Mouse (Mus musculus) liver, embryonic 13.5 days (tissue): ENCODE results near the gene Osbp. TPM values are rescaled to one million over a fixed set of nuclear protein-coding genes. Genes with fewer than 3 reads are reported as not detected.
"Not testable (repeated sequence)": the region's sequence is repeated elsewhere in the genome, so short reads cannot be mapped to it uniquely, and the experiment has no call there.

Experiments used
- ATAC-seq: fragments of 200-750 bp; cut with Nextera tagmentation; 2 replicates; pipeline ENCODE4 v1.8.0; 2017; ENCODE audit warnings: low read depth, mild to moderate bottlenecking, moderate number of reproducible peaks, moderate library complexity
- DNase-seq: peaks from one replicate; pipeline ENCODE4 v3.0.0; 2022
- H3K27ac ChIP-seq: fragments of 300-500 bp; sonication (generic); 2 replicates; pipeline ENCODE4 v1.5.1; 2015; ENCODE audit warnings: moderate library complexity, mild to moderate bottlenecking, inconsistent platforms
- H3K27me3 ChIP-seq: fragments of 300-500 bp; sonication (generic); 2 replicates; pipeline ENCODE4 v1.6.1; 2015; ENCODE audit warnings: mild to moderate bottlenecking, inconsistent platforms
- H3K36me3 ChIP-seq: fragments of 300-500 bp; sonication (generic); 2 replicates; pipeline ENCODE4 v1.6.1; 2015; ENCODE audit warnings: mild to moderate bottlenecking, inconsistent platforms
- H3K4me1 ChIP-seq: fragments of 300-500 bp; sonication (generic); replicated peaks from 2 replicates; pipeline ENCODE4 v1.6.1; 2015; ENCODE audit warnings: inconsistent platforms
- H3K4me2 ChIP-seq: fragments of 300-500 bp; sonication (generic); 2 replicates; pipeline ENCODE4 v1.6.1; 2015; ENCODE audit warnings: inconsistent platforms, mild to moderate bottlenecking, moderate library complexity
- H3K4me3 ChIP-seq: fragments of 300-500 bp; sonication (generic); replicated peaks from 2 replicates; pipeline ENCODE4 v1.5.1; 2015; ENCODE audit warnings: mild to moderate bottlenecking, inconsistent platforms
- H3K9ac ChIP-seq: fragments of 300-500 bp; sonication (generic); 2 replicates; pipeline ENCODE4 v1.6.1; 2015; ENCODE audit warnings: mild to moderate bottlenecking, inconsistent platforms
- H3K9me3 ChIP-seq: fragments of 300-500 bp; sonication (generic); replicated peaks from 2 replicates; pipeline ENCODE4 v1.6.1; 2016; ENCODE audit warnings: inconsistent platforms
- WGBS: fragments of 180-500 bp; shearing (Covaris S2); methylation state at CpG from one replicate; pipeline ENCODE4 v1.1.7; 2015; ENCODE audit not compliant: insufficient replicate concordance; 5-methylcytosine and 5-hydroxymethylcytosine counted together
- polyA plus RNA-seq: library from polyadenylated mRNA; unstranded; fragments of >200 nt; fragmentation: Nextera tagmentation; extraction: Ambion mirVana; gene quantifications from 2 replicates; pipeline ENCODE4 v1.2.1, GENCODE M21; 2015

The Osbp gene
- 2.2 and 2.4 TPM in 2 replicates for polyA plus RNA-seq

DNA sequence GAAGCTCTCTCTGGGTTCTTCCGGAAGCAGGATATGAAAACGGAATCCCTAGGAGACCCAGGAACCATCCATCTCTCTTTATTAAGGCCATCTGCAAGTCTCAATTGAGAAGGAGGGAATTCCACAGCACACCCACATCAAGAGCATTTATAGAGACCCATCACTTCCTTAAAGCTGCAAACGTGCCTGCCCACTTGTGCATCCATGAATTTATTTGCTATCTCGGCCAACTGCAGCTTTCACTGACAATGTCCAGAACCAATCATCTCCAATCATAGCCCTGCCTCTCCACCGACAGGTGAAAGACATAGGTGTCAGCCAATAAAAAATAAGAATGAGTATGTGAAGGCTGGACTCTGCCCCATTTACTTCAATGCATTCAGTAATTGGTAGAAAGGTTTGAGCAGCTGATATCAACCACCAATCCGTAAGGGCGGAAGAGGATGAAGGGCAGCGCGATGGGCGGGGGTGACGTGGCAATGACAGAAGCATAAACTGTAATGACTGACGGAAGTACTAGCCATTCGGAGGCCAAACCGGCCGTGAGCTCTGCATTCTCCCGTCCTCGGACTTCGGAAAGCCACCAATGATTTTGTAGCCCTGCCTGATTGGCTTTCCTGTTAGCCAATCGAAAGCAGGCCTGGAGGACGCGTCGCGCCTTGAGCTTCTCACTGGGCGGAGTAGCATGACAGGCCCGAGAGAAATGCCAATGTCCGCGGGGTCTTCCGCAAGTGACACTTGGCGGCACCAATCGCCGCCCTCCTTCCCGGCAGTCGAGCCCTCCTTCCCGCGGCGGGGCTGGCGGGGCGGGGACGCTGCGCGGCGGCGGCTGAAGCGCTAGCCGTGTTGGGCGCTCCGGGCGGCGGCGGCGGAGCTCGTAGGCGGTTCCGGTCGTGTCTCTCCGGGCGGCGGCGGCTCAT, at the start of gene Osbp:
Gene Osbp (plus strand): TSS at position 919 of the 920 bp plus-strand sequence.
- Histone ChIP-seq H3K9me3 (0 out of 2 replicates have a peak, but pooled peaks cover 3% of the 10 kb centered on the region), H3K4me2 (peak within 1 kb of the TSS; percentile 92), H3K27me3 (no peaks in the 10 kb centered on the region), H3K4me3 (peak within 1 kb of the TSS; percentile 92), H3K4me1 (peaks cover 33% of the 10 kb centered on the region), H3K9ac (peak within 1 kb of the TSS; percentile 89), H3K36me3 (peaks cover 15% of the 10 kb centered on the region), H3K27ac (peak within 1 kb of the TSS; percentile 85)
- peak; percentile 99 for DNase-seq
- ATAC-seq, result peak; percentile 93
- WGBS, result under 1% methylated on average over 52 of the region's 59 CpGs

DNA sequence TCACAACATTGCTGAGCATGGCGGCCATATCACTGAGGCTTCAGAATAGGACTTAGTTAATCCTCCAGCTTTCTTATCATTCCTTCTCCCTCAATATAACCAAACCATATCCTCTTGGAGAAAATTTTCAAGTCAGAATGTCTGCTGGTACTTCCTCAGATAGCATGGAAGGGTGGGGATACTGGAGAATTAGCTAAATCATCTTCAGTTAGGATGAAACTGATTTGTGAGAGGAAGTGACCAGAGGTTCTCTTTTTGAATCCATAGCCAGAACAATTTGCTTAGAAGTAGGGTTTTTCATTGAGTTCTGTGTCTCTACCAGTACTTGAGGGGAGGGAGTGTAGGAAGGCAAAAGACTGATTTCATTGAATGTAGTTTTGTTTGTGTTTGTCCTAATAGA, 43.7 kb upstream of the Osbp start:
- ATAC-seq (no peak), DNase-seq (no peak)
- Histone ChIP-seq H3K4me1 (peaks cover 9% of the 10 kb centered on the region), H3K27ac (no peak overlapping the region), H3K36me3 (peaks cover 68% of the 10 kb centered on the region), H3K9me3 (no peaks in the 10 kb centered on the region), H3K4me2 (no peak overlapping the region), H3K9ac (no peak overlapping the region), H3K4me3 (no peak overlapping the region), H3K27me3 (no peaks in the 10 kb centered on the region)
- 78% methylated on average over 1 of the region's 1 CpGs for WGBS

DNA sequence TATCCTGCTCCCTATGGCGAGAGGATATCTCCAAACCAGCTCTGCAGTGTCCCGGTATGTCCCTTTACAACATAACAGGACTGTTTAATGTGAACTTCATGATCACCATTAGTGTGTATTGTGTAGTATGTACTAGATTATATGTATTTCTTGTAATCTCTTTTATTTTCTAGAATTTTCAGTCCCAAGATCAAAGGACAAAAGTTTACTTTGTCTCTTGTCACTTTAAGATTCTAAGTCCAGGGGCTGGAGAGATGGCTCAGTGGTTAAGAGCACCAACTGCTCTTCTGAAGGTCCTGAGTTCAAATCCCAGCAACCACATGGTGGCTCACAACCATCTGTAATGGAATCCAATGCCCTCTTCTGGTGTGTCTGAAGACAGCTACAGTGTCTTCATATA, 43.2 kb upstream of the Osbp start:
- ATAC-seq, H3K4me1 ChIP-seq: not testable (repeated sequence)
- peaks cover 67% of the 10 kb centered on the region for H3K36me3 ChIP-seq

DNA sequence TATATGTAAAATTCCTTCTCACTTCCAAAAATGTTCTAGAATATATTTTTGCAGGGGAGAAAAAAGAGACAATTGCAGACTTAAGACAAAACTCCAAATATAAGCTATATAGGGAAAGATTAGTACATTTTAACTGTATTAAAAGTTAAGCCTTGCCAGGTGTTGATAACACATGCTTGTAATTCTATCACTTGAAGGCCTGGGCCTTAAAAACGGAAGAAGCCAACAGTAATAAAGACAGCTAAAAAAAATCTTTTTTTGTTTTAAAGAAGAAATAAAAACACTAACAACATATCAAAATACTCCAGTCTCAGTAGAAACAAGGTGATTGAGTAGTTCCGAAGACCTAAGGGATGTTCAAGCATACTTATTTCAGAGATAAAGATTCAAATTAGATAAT, 39.4 kb upstream of the Osbp start:
- DNase-seq (no peak), ATAC-seq (no peak)
- no peak overlapping the region for H3K9ac ChIP-seq
- H3K27ac ChIP-seq, result no peak overlapping the region
- no peaks in the 10 kb centered on the region for H3K9me3 ChIP-seq
- 75% methylated on average over 2 of the region's 2 CpGs for WGBS
- H3K4me1 ChIP-seq, result peaks cover 19% of the 10 kb centered on the region
- peaks cover 78% of the 10 kb centered on the region for H3K36me3 ChIP-seq
- H3K4me2 ChIP-seq, result no peak overlapping the region
- H3K4me3 ChIP-seq, result no peak overlapping the region
- no peaks in the 10 kb centered on the region for H3K27me3 ChIP-seq

More for the DNA sequence above, 43.2 kb upstream of the Osbp start:
- H3K9me3 ChIP-seq, DNase-seq, H3K9ac ChIP-seq, H3K27ac ChIP-seq, H3K4me3 ChIP-seq, H3K27me3 ChIP-seq, H3K4me2 ChIP-seq: not testable (repeated sequence)
- 93% methylated on average over 2 of the region's 2 CpGs for WGBS

DNA sequence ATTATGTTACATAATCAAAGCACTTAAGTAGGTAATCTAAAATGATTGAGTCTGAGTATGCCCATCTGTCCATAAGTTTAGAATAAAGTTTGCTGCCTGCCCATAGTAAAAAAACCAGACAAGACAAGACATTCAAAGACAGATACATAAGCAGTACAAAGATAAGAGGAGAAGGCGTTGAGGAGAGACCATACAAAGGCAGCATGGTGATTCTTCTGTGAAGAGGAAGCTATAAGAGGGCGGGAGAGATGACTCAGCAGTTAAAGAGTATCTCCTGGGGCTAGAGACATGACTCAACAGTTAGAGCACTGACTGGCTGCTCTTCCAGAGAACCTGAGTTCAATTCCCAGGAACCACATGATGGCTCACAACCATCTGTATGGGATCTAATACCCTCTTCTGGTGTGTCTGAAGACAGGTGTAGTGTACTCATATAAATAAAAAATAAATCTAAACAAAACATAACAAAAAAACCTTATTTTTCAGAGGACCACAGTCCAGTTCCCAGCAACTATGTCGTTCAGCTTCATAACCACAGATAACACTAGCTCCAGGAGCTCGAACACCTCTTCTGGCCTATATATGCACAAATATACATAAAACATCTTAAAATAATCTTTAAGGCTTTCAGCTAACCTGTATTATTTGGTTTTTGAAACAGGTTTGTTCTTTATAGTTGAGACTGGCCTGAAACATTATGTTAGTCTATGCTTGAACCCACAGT, 37.6 kb upstream of the Osbp start:
- peak; percentile 99 for ATAC-seq
- WGBS, result 32% methylated on average over 4 of the region's 4 CpGs
- no peak overlapping the region for H3K9ac ChIP-seq
- DNase-seq, result peak; percentile 70
- no peaks in the 10 kb centered on the region for H3K27me3 ChIP-seq
- peaks cover 78% of the 10 kb centered on the region for H3K36me3 ChIP-seq
- H3K9me3 ChIP-seq, result no peaks in the 10 kb centered on the region
- H3K4me1 ChIP-seq, result peaks cover 19% of the 10 kb centered on the region
- no peak overlapping the region for H3K4me2 ChIP-seq
- H3K4me3 ChIP-seq, result no peak overlapping the region
- peak overlapping the region; percentile 66 for H3K27ac ChIP-seq

DNA sequence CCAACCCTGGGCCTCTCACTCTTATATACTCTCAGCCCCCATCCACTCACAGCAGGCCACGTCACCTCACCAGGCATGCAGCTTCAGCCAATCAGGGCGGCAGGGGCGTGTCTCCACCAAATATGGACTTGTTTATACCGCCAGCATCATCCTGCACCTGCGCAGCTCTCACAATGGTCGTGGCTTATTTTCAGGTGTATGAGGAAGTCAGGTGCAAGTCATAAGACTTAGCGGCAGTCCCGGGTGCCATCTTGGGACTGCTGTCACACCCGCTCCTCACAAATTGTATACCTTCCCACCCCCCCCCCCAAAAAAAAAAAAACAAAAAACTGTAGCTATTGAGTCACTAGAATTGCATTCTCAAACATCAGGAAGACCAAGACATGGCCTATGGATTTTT, 19.3 kb upstream of the Osbp start:
- H3K9ac ChIP-seq, H3K4me2 ChIP-seq, H3K9me3 ChIP-seq, H3K4me3 ChIP-seq, H3K27me3 ChIP-seq, H3K4me1 ChIP-seq, DNase-seq, ATAC-seq, H3K27ac ChIP-seq: not testable (repeated sequence)
- WGBS, result 87% methylated on average over 9 of the region's 9 CpGs
- H3K36me3 ChIP-seq, result peaks cover 37% of the 10 kb centered on the region

DNA sequence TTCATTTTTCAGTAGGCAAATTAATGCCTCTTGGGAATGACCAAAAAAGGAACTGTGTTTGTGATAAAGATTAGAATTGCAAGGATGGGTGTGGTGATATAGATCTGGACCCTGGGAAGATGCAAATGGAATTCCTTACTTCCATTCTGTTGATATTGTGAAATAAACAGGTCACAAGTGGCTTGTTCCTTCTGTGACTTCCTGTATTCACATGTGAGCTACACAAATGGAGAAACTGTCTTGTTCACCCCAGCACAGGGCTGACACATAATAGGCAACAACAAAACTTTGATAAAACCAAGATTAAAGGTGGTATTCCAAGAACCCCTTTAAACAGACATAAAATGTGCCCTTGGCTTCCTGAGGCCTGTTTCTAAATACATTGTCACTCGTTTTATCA, 15.9 kb upstream of the Osbp start:
- Histone ChIP-seq H3K36me3 (peaks cover 11% of the 10 kb centered on the region), H3K9ac (no peak overlapping the region), H3K27ac (no peak overlapping the region), H3K27me3 (no peaks in the 10 kb centered on the region), H3K4me2 (no peak overlapping the region), H3K4me3 (no peak overlapping the region), H3K4me1 (peaks cover 8% of the 10 kb centered on the region), H3K9me3 (no peaks in the 10 kb centered on the region)
- 35% methylated on average over 1 of the region's 1 CpGs for WGBS
- ATAC-seq, result no peak
- DNase-seq, result no peak

DNA sequence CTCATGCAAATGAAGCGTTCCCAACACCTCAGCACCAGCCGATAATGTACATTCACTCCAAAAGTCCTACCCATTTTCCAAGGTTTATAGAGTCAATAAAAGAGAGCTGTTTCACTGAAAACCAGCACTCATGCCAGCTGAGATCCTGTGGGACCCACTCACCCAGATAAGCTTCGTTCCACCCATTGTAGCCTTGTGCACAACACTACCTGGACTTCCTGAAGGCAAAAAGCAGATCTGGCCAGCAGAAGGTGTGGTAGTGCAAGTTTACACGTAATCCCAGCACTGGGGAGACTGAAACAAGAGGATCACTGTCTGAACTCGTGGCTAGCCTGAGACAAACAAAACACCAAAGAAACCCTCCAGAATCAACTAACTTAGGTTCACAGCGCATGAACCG, 15.0 kb upstream of the Osbp start:
- Histone ChIP-seq H3K4me1 (peaks cover 8% of the 10 kb centered on the region), H3K9me3 (no peaks in the 10 kb centered on the region)
- WGBS, result 61% methylated on average over 7 of the region's 7 CpGs

DNA sequence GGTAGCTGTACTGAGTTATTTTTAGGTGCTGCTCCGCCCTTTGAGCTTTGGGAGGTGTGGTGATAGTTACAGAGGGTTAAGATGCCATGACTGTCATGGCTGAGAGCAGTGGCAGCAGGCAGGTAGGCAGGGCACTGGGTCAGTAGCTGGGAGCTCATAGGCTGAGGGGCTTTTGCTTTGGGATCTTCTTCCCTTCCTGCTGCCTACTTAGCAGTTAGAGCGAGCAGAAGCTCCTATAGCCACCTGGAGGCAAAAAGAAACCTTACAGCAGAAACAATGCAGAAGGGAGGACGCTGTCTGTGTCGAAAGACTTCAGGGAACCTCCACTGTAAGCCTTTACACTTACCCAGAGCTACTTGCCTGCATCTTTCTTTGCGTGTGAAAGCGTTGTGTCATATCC, 11.5 kb upstream of the Osbp start:
- H3K4me1 ChIP-seq, result peaks cover 8% of the 10 kb centered on the region
- H3K9me3 ChIP-seq, result no peaks in the 10 kb centered on the region
- DNase-seq (no peak), ATAC-seq (no peak)
- H3K9ac ChIP-seq, result no peak overlapping the region
- no peaks in the 10 kb centered on the region for H3K36me3 ChIP-seq
- whole genome bisulfite sequencing, result 37% methylated on average over 6 of the region's 6 CpGs
- no peak overlapping the region for H3K4me2 ChIP-seq
- no peak overlapping the region for H3K27ac ChIP-seq
- no peaks in the 10 kb centered on the region for H3K27me3 ChIP-seq
- no peak overlapping the region for H3K4me3 ChIP-seq

More for the DNA sequence above, 15.0 kb upstream of the Osbp start:
- Histone ChIP-seq H3K4me2 (no peak overlapping the region), H3K4me3 (no peak overlapping the region), H3K27me3 (no peaks in the 10 kb centered on the region), H3K36me3 (peaks cover 3% of the 10 kb centered on the region), H3K27ac (no peak overlapping the region), H3K9ac (no peak overlapping the region)
- DNase-seq (no peak), ATAC-seq (no peak)

DNA sequence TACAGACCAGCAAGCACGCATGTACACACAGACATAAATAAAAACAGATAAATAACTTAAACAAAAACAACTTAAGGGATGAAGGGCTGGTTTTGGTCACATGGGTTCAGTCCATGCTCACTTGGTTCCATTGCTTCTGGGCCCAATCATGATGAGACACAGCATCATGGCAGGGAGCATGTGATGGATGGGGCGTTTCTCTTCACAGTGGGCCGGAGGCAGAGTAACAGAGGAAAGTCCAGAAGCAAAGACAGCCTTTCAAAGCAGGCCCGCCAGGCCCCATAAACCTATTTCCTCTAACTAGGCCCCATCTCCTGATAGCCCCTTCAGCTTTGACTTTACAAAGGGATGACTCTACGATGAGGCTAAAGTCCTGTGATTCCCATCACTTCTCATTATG, 9.1 kb upstream of the Osbp start:
- H3K9me3 ChIP-seq, result no peaks in the 10 kb centered on the region
- no peaks in the 10 kb centered on the region for H3K36me3 ChIP-seq
- H3K9ac ChIP-seq, result no peak overlapping the region
- 71% methylated on average over 5 of the region's 5 CpGs for WGBS
- ATAC-seq (no peak), DNase-seq (no peak)
- no peak overlapping the region for H3K4me3 ChIP-seq
- no peak overlapping the region for H3K27ac ChIP-seq
- peaks cover 8% of the 10 kb centered on the region for H3K4me1 ChIP-seq
- no peak overlapping the region for H3K4me2 ChIP-seq
- no peaks in the 10 kb centered on the region for H3K27me3 ChIP-seq

DNA sequence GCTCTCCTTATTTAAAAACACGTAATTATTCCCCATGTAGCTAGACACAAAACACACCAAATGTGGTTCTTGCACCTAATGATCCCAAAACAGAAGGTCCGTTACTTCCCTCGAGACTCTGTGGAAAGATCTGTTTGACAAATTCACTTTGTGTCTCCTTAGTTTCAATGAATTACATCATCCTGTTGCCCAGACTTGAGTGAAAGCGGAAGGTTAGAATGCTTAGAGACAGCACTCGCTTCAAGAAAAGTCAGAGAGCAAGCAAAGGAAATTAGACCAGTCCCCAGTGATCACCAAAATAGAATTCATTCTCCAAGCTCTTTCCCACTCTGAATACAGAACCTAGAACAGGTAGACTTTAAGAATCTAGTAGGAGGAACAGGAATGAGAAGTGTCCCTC, 8.3 kb upstream of the Osbp start:
- Histone ChIP-seq H3K27ac (no peak overlapping the region), H3K4me1 (peaks cover 8% of the 10 kb centered on the region), H3K36me3 (no peaks in the 10 kb centered on the region), H3K9ac (no peak overlapping the region), H3K4me2 (no peak overlapping the region), H3K4me3 (no peak overlapping the region), H3K9me3 (no peaks in the 10 kb centered on the region), H3K27me3 (no peaks in the 10 kb centered on the region)
- 74% methylated on average over 5 of the region's 5 CpGs for WGBS
- DNase-seq (no peak), ATAC-seq (no peak)
